Mouse (Mus musculus) liver (tissue): ENCODE data around the gene Mif4gd.
A peak's percentile ranks its signal among the peaks of the same experiment; 100 is the strongest.

Experiments used
- DNase-seq: peaks from one replicate; pipeline ENCODE4 v3.0.0-alpha.2; 2020; ENCODE audit warnings: mixed read lengths

Gene Mif4gd

DNA sequence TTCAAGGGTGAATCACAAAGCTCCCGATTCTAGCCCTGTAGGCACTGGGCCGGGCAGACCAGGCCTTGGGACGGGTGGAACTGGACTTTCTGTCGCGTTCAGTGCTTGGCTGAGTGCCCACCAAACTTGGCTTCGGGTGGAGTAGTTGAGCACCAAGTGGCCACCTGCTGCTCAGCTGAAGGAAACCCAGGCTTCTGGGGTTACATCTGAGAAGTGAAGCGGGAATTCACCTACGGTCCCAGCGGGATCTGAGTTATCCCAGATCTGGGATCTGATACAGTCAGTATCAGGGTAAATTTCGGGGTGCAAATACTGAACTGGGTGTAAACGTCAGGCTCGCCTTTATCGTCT lies 735 bp downstream of the Mif4gd start:
- DNase-seq = peak; percentile 58

GRCm38 (mm10) chr11:115611173-115611572 lies 1.6 kb downstream of the Mif4gd start:
- DNase-seq = no peak

GRCm38 (mm10) chr11:115609576-115609975 lies 3.2 kb downstream of the Mif4gd start:
- no peak for DNase-seq

GRCm38 (mm10) chr11:115608421-115609399 lies 4.1 kb downstream of the Mif4gd start:
- DNase-seq = no peak

DNA sequence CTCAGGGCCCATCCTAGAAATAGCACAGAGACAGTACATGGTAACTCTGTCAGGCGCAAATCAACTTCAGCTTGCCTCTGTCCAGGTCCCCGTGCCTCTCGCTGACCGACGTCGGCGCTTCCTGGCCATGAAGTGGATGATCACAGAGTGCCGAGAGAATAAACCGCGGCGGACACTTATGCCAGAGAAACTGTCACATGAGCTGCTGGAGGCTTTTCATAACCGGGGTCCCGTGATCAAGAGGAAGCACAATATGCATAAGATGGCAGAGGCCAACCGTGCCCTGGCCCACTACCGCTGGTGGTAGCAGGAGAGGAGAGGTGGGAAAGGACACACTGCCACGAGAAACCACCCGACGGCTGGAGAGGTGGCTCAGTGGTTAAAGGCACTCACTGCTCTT lies 6.0 kb downstream of the Mif4gd start:
- DNase-seq = no peak

DNA sequence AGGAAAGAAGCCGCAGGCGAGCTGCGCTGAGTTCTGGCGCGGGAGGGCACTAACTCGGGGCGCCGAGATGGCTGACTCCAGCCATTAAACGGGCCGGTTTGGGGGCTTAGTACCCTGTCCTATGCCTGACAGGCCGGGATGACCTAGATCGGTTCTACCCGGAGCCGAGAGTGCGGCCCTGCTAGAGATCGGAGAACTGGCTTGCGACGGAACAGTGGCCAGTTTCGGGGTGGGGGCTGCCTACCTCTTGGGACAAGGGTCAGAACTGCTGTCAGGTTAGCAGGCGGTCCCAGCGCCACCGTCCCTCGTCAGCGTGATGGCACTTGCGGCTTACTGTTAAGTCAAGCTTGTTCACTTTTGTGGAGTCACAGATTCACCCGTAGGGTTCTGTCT lies 8.5 kb downstream of the Mif4gd start:
- peak; percentile 56 for DNase-seq

GRCm38 (mm10) chr11:115603476-115604303 lies 9.1 kb downstream of the Mif4gd start, which contains the start of the genes Mrps7 and Gga3:
TSS of gene Mrps7 (plus strand) at chr11:115603925.
TSS of gene Gga3 (minus strand) at chr11:115604051.
- DNase-seq = peak; percentile 91

DNA sequence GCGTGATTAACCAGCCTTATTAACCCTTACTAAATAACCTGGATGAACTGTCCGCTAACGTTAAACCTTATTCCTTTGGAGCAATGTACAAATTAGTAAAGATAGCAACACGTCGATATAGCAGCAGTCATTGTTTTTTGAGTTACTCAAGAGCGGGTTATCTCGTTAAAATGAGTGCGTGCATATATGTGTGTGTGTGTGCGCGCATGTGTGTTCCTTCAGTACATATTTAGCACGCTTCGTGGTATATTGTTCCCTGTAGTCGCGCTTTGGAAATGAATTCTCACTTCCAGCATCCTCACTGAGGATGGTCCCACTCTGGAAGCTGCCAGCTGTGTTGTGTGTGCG lies 9.7 kb downstream of the Mif4gd start:
- DNase-seq = no peak

DNA sequence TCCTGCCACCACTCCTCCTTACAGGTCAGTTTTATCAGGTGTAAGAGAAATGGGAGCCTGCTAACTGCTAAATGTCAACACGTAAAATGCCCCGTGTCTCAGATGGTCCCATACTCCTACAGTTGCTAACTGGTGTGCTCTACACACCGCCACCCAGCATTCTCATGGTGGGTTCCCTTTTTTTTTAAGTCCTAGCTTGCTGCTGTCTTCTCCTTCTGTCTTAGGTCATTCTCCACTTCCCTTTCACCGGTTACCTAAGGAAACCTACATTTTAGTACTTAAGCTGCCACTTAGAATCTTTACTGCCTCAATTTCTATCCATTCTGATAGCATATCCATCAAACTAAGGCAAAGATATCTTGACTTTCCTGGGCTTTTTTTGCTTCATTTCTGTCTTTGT lies 11.6 kb downstream of the Mif4gd start:
- no peak for DNase-seq

GRCm38 (mm10) chr11:115600743-115601142 lies 12.0 kb downstream of the Mif4gd start:
- DNase-seq = no peak

- no peak for DNase-seq
Measured at GRCm38 (mm10) chr11:115599722-115600121, 13.0 kb downstream of the Mif4gd start.

GRCm38 (mm10) chr11:115598309-115598708 lies 14.5 kb downstream of the Mif4gd start:
- no peak for DNase-seq

GRCm38 (mm10) chr11:115595209-115595608 lies 17.6 kb downstream of the Mif4gd start:
- no peak for DNase-seq

- no peak for DNase-seq
Measured at GRCm38 (mm10) chr11:115590526-115591075, 22.2 kb downstream of the Mif4gd start.

- no peak for DNase-seq
Measured at GRCm38 (mm10) chr11:115587984-115588383, 24.8 kb downstream of the Mif4gd start.

DNA sequence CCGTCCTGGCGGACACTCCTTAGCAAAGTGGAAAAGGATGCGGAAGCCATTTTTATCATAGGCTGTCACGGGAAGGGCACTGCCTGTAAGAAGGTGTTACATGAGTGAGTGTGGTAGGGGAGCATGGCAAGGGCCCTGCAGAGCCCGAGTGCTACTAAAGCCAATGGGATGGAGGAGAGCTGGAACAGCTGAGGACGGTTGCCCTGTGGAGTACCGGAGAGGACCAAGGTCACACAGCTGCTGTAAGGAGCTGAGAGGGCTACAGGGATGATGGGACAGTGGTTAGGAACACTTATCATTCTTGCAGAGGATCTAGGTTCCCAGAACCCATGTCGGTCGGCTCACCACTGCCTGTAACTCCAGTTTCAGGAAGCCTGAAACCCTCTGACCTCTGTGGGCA lies 26.4 kb downstream of the Mif4gd start:
- DNase-seq = no peak

- no peak for DNase-seq
Measured at GRCm38 (mm10) chr11:115585573-115586100, 27.1 kb downstream of the Mif4gd start.

GRCm38 (mm10) chr11:115584376-115585073 lies 28.2 kb downstream of the Mif4gd start:
- no peak for DNase-seq

DNA sequence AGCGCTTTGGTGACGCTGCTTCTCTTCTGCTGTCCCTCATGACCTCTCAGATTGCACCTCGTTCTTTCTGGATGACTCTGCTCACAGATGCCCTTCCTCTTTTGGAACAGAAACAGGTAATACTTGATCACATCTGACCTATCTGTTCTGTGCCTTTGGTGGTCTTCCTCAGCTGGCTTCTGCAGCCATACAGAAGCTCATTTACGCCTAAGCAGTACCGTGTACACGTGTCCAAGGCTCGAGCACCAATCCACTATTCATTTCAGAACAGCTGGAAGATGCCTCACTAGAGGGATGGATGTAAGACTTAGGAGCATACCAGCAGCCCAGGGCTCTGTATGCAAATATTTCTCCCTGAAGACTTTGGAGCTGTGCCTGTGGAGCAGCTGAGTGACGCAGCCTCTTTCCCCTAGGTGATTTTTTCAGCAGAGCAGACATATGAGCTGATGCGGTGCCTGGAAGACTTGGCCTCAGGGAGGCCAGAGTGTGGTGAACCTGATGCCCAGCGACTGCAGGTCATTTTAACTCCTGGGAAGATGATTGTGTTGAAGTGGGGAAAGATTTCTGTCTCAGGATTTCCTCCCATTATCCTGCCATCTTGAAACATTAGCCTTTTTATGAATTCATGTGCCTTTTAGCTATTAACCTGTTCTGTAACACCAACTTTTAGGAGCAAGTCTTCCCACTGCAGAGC lies 29.7 kb downstream of the Mif4gd start:
- DNase-seq = no peak

DNA sequence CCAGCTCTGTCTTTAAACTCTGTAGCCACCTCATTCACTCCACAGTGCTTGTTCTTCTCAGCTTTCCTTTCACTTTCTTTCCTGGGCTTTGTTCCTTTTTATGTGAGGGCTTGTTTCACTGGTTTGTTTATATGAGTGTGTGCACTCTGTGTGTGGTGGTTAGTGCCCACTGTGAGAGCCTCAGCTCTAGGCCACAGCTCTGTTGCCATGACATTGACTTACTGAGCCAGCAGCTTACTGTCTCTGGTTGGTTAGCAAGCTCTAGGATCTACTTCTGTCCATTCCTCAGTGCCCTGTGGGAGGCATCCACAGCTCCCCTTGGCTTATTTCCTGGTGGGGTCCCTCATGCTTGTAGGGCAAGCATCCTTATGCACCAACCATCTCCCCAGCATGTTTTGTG lies 33.7 kb downstream of the Mif4gd start:
- no peak for DNase-seq

GRCm38 (mm10) chr11:115564961-115565360 lies 47.8 kb downstream of the Mif4gd start:
- DNase-seq = no peak
